ENCODE assay signal across 9 mouse cellular contexts in the genomic region with DNA sequence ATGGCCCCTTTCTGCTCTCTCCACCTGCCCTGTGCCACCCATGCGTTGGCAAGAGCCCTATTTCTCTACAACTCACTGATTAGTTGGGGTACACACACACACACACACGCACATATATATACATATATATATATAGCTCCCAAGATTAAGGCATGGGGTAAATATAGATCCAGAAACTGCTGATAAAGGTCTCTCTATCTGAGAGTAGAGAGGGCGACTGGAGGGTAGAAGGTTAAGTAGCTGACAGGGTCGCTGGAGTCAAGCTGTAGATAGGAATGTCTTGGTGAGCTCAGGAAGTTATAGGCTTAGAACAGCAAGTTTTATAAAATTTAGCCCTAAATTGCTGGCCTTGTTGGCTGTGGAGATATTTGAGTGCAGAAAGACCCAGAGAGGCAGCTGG. TPM values are rescaled to one million over a fixed set of nuclear protein-coding genes. Genes with fewer than 3 reads are reported as not detected.
DNase-seq lines count a peak whose midpoint lies in the region; ATAC-seq lines count a peak whose summit lies in the region.
"Had no signal": no experiment of that assay in that cellular context is flagged by ENCODE, and none has a peak within 500 bp of the region (broad histone marks: within the 10 kb centered on the region; RNA-seq: fewer than 3 reads in every experiment).

No protein-coding gene starts in this region.

- H3K9me3 ChIP-seq in kidney, embryonic 15.5 days (replicated peaks), result no peaks in the 10 kb centered on the region
- H3K9me3 ChIP-seq in embryonic facial prominence, embryonic 12.5 days, result no peaks in the 10 kb centered on the region
- H3K9me3 ChIP-seq in intestine, embryonic 16.5 days (ENCODE audit: control insufficient read depth, low read length), result no peaks in the 10 kb centered on the region
- H3K9me3 ChIP-seq in neural tube, embryonic 12.5 days, result no peaks in the 10 kb centered on the region

- 80% methylated on average over 4 of the region's 4 CpGs for WGBS in kidney, embryonic 15.5 days
- 80% methylated on average over 4 of the region's 4 CpGs for WGBS in embryonic facial prominence, embryonic 12.5 days
- 60% methylated on average over 4 of the region's 4 CpGs for WGBS in intestine, embryonic 16.5 days
- WGBS in neural tube, embryonic 12.5 days, result 68% methylated on average over 4 of the region's 4 CpGs

- peak overlapping the region; percentile 88 for H3K4me2 ChIP-seq in kidney, embryonic 15.5 days
- peak overlapping the region; percentile 83 for H3K4me2 ChIP-seq in embryonic facial prominence, embryonic 12.5 days (replicated peaks)
- peak overlapping the region; percentile 88 for H3K4me2 ChIP-seq in intestine, embryonic 16.5 days (ENCODE audit: low read depth, low read length)
- H3K4me2 ChIP-seq in neural tube, embryonic 12.5 days (replicated peaks), result peak overlapping the region; percentile 83

- no peak for ATAC-seq in kidney, embryonic 15.5 days (replicated peaks; ENCODE audit: low FRiP score)
- no peak for ATAC-seq in embryonic facial prominence, embryonic 12.5 days (ENCODE audit: insufficient number of reproducible peaks, insufficient read depth, low FRiP score, low TSS enrichment)
- ATAC-seq in intestine, embryonic 16.5 days, result no peak
- ATAC-seq in neural tube, embryonic 12.5 days (ENCODE audit: low FRiP score, low read depth), result no peak
- no peak for ATAC-seq in megakaryocyte-erythroid progenitor cell, adult 5-6 weeks (replicated peaks; ENCODE audit: low FRiP score, low TSS enrichment, poor library complexity, severe bottlenecking)

- DNase-seq in kidney, postnatal 36 days, result no peak
- DNase-seq in adrenal gland, postnatal 4 days (ENCODE audit: low spot score in 2 of 2), result no peak
- DNase-seq in retina, postnatal 1 day, result no peak

- peaks cover 49% of the 10 kb centered on the region for H3K36me3 ChIP-seq in kidney, embryonic 15.5 days
- peaks cover 38% of the 10 kb centered on the region for H3K36me3 ChIP-seq in embryonic facial prominence, embryonic 12.5 days
- H3K36me3 ChIP-seq in intestine, embryonic 16.5 days (ENCODE audit: control insufficient read depth, insufficient read depth, low read length), result peaks cover 10% of the 10 kb centered on the region; the same call in 1 of the 2 replicates
- peaks cover 31% of the 10 kb centered on the region for H3K36me3 ChIP-seq in neural tube, embryonic 12.5 days

- no peaks in the 10 kb centered on the region for H3K27me3 ChIP-seq in kidney, embryonic 15.5 days
- no peaks in the 10 kb centered on the region for H3K27me3 ChIP-seq in embryonic facial prominence, embryonic 12.5 days
- no peaks in the 10 kb centered on the region for H3K27me3 ChIP-seq in intestine, embryonic 16.5 days (replicated peaks; ENCODE audit: control insufficient read depth, insufficient read depth, low read length)
- no peaks in the 10 kb centered on the region for H3K27me3 ChIP-seq in neural tube, embryonic 12.5 days (replicated peaks)
- H3K27me3 ChIP-seq: Patski had no signal

- no peak overlapping the region for H3K27ac ChIP-seq in kidney, embryonic 15.5 days
- H3K27ac ChIP-seq in embryonic facial prominence, embryonic 12.5 days, result no peak overlapping the region
- peak overlapping the region; percentile 98; the same call in 1 of the 2 replicates for H3K27ac ChIP-seq in intestine, embryonic 16.5 days (ENCODE audit: low read length)
- no peak overlapping the region for H3K27ac ChIP-seq in neural tube, embryonic 12.5 days

- peak overlapping the region; percentile 89; the same call in 1 of the 2 replicates for H3K9ac ChIP-seq in kidney, embryonic 15.5 days
- H3K9ac ChIP-seq in embryonic facial prominence, embryonic 12.5 days, result 0 out of 2 replicates have a peak overlapping the region, but pooled peaks have one; percentile 10
- peak overlapping the region; percentile 95 for H3K9ac ChIP-seq in intestine, embryonic 16.5 days (ENCODE audit: low read depth, low read length)
- H3K9ac ChIP-seq in neural tube, embryonic 12.5 days, result no peak overlapping the region

- peak overlapping the region; percentile 92 for H3K4me3 ChIP-seq in kidney, embryonic 15.5 days (replicated peaks)
- H3K4me3 ChIP-seq in embryonic facial prominence, embryonic 12.5 days, result peak overlapping the region; percentile 68
- peak overlapping the region; percentile 83 for H3K4me3 ChIP-seq in intestine, embryonic 16.5 days (ENCODE audit: low read length)
- H3K4me3 ChIP-seq in neural tube, embryonic 12.5 days, result peak overlapping the region; percentile 83; the same call in 1 of the 2 replicates

- H3K4me1 ChIP-seq in kidney, embryonic 15.5 days, result peaks cover 41% of the 10 kb centered on the region
- peaks cover 26% of the 10 kb centered on the region for H3K4me1 ChIP-seq in embryonic facial prominence, embryonic 12.5 days
- peaks cover 30% of the 10 kb centered on the region for H3K4me1 ChIP-seq in intestine, embryonic 16.5 days (ENCODE audit: control insufficient read depth, insufficient read depth, low read length)
- peaks cover 19% of the 10 kb centered on the region for H3K4me1 ChIP-seq in neural tube, embryonic 12.5 days

RNA-seq across cellular contexts. Expression of a gene that starts 1.1 kb away (rescaled TPM):
- 19.0 and 19.3 TPM in 2 replicates for polyA plus RNA-seq in kidney, embryonic 15.5 days (2015; fragmentation: Nextera tagmentation; extraction: Ambion mirVana)
- 18.2 and 20.9 TPM in 2 replicates for polyA plus RNA-seq in embryonic facial prominence, embryonic 12.5 days (2016; fragmentation: Nextera tagmentation; extraction: Ambion mirVana)
- 15.9 TPM in 2 replicates for polyA plus RNA-seq in intestine, embryonic 16.5 days (2015; fragmentation: Nextera tagmentation; extraction: Ambion mirVana)
- polyA plus RNA-seq in neural tube, embryonic 12.5 days (2016; fragmentation: Nextera tagmentation; extraction: Ambion mirVana), result 12.4 and 14.0 TPM in 2 replicates
- total RNA-seq in adrenal gland, postnatal 4 days (2021), result 10 to 100 TPM; 20.4 to 21.9 TPM
- total RNA-seq in megakaryocyte-erythroid progenitor cell, adult 5-6 weeks (2014; fragmentation: Nextera tagmentation), result 17.9 and 18.0 TPM in 2 replicates
- 44.7 and 53.8 TPM in 2 replicates for total RNA-seq in megakaryocyte-erythroid progenitor cell, adult 5-6 weeks (2017)

RNA-seq across cellular contexts. Expression of a gene that starts 3.1 kb away (rescaled TPM):
- 251 and 258 TPM in 2 replicates for polyA plus RNA-seq in kidney, embryonic 15.5 days (2015; fragmentation: Nextera tagmentation; extraction: Ambion mirVana)
- 272 and 277 TPM in 2 replicates for polyA plus RNA-seq in embryonic facial prominence, embryonic 12.5 days (2016; fragmentation: Nextera tagmentation; extraction: Ambion mirVana)
- polyA plus RNA-seq in intestine, embryonic 16.5 days (2015; fragmentation: Nextera tagmentation; extraction: Ambion mirVana), result 176 and 191 TPM in 2 replicates
- polyA plus RNA-seq in neural tube, embryonic 12.5 days (2016; fragmentation: Nextera tagmentation; extraction: Ambion mirVana), result 187 TPM in 2 replicates
- 100 to 1,000 TPM; 112 to 121 TPM for total RNA-seq in adrenal gland, postnatal 4 days (2021)
- 264 and 315 TPM in 2 replicates for total RNA-seq in megakaryocyte-erythroid progenitor cell, adult 5-6 weeks (2014; fragmentation: Nextera tagmentation)
- 217 and 254 TPM in 2 replicates for total RNA-seq in megakaryocyte-erythroid progenitor cell, adult 5-6 weeks (2017)

RNA-seq across cellular contexts. Expression of a gene that starts 19.9 kb away (rescaled TPM):
- 14.1 and 16.5 TPM in 2 replicates for polyA plus RNA-seq in kidney, embryonic 15.5 days (2015; fragmentation: Nextera tagmentation; extraction: Ambion mirVana)
- 17.2 and 17.3 TPM in 2 replicates for polyA plus RNA-seq in embryonic facial prominence, embryonic 12.5 days (2016; fragmentation: Nextera tagmentation; extraction: Ambion mirVana)
- polyA plus RNA-seq in intestine, embryonic 16.5 days (2015; fragmentation: Nextera tagmentation; extraction: Ambion mirVana), result 15.8 and 16.9 TPM in 2 replicates
- polyA plus RNA-seq in neural tube, embryonic 12.5 days (2016; fragmentation: Nextera tagmentation; extraction: Ambion mirVana), result 17.0 TPM in 2 replicates
- 10 to 100 TPM; 40.9 to 41.9 TPM for total RNA-seq in adrenal gland, postnatal 4 days (2021)
- 13.4 and 22.1 TPM in 2 replicates for total RNA-seq in megakaryocyte-erythroid progenitor cell, adult 5-6 weeks (2014; fragmentation: Nextera tagmentation)
- total RNA-seq in megakaryocyte-erythroid progenitor cell, adult 5-6 weeks (2017), result 18.1 and 21.8 TPM in 2 replicates

RNA-seq across cellular contexts. Expression of a gene that starts 50.2 kb away (rescaled TPM):
- 61.1 and 63.7 TPM in 2 replicates for polyA plus RNA-seq in kidney, embryonic 15.5 days (2015; fragmentation: Nextera tagmentation; extraction: Ambion mirVana)
- 53.2 and 57.4 TPM in 2 replicates for polyA plus RNA-seq in embryonic facial prominence, embryonic 12.5 days (2016; fragmentation: Nextera tagmentation; extraction: Ambion mirVana)
- 85.9 and 88.1 TPM in 2 replicates for polyA plus RNA-seq in intestine, embryonic 16.5 days (2015; fragmentation: Nextera tagmentation; extraction: Ambion mirVana)
- polyA plus RNA-seq in neural tube, embryonic 12.5 days (2016; fragmentation: Nextera tagmentation; extraction: Ambion mirVana), result 36.0 and 36.7 TPM in 2 replicates
- total RNA-seq in adrenal gland, postnatal 4 days (2021), result 10 to 100 TPM; 61.4 to 61.9 TPM
- 23.6 and 35.0 TPM in 2 replicates for total RNA-seq in megakaryocyte-erythroid progenitor cell, adult 5-6 weeks (2014; fragmentation: Nextera tagmentation)
- total RNA-seq in megakaryocyte-erythroid progenitor cell, adult 5-6 weeks (2017), result 16.5 and 30.0 TPM in 2 replicates

RNA-seq across cellular contexts. Expression of a gene that starts 53.5 kb away (rescaled TPM):
- polyA plus RNA-seq in kidney, embryonic 15.5 days (2015; fragmentation: Nextera tagmentation; extraction: Ambion mirVana), result 86.5 and 88.1 TPM in 2 replicates
- polyA plus RNA-seq in embryonic facial prominence, embryonic 12.5 days (2016; fragmentation: Nextera tagmentation; extraction: Ambion mirVana), result 101 and 102 TPM in 2 replicates
- polyA plus RNA-seq in intestine, embryonic 16.5 days (2015; fragmentation: Nextera tagmentation; extraction: Ambion mirVana), result 64.9 and 69.1 TPM in 2 replicates
- 116 and 119 TPM in 2 replicates for polyA plus RNA-seq in neural tube, embryonic 12.5 days (2016; fragmentation: Nextera tagmentation; extraction: Ambion mirVana)
- 10 to 100 TPM; 79.9 to 87.1 TPM for total RNA-seq in adrenal gland, postnatal 4 days (2021)
- total RNA-seq in megakaryocyte-erythroid progenitor cell, adult 5-6 weeks (2014; fragmentation: Nextera tagmentation), result 57.9 and 79.1 TPM in 2 replicates
- 55.6 and 116 TPM in 2 replicates for total RNA-seq in megakaryocyte-erythroid progenitor cell, adult 5-6 weeks (2017)
